Mouse (Mus musculus) testis, adult 2 months (tissue): ENCODE data around the gene Atf7ip2.

ENCODE experiments used
- CTCF ChIP-seq: fragments of 200-500 bp; IDR thresholded peaks from 2 replicates; pipeline ENCODE4 v1.5.1; 2012; ENCODE audit warnings: low read depth, mild to moderate bottlenecking, inconsistent platforms, low read length, moderate library complexity; ENCODE audit not compliant: control insufficient read depth, insufficient read depth, insufficient replicate concordance
- POLR2A ChIP-seq: fragments of 200-500 bp; IDR thresholded peaks from 2 replicates; pipeline ENCODE4 v1.6.1; 2012; ENCODE audit warnings: low read depth, mild to moderate bottlenecking, inconsistent platforms, low read length, moderate library complexity; ENCODE audit not compliant: control insufficient read depth

DNA sequence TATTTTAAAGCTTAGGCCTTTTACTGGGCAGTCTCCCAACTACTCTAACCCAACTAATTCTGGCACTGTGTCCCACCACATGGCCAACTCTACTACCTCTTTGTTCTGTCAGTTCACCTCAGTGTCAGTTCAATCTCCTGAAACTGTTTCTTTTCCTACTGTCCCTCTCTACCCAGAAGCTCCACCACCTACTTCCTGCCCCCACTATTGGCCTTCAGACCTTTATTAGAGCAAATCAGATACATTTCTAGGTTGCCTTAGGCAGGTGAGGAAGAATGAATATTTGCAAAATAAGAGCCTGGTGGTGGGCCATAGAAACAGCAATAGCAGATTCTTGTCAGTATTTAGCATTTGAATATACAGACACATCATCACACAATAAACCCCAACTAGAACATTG is 44.1 kb downstream of the Atf7ip2 start:
- TF ChIP-seq CTCF, result no peak
- no peak for TF ChIP-seq POLR2A
